Mouse (Mus musculus) lung, postnatal 0 days (tissue): ENCODE measurements at regions not wholly inside any gene's neighbourhood (a gene's known extent, or its start where the extent isn't known, plus 50 kb on each side); places are given as distances from the start of the nearest gene placed in this dataset.

Experiments
- ATAC-seq: fragments of 200-750 bp; cut with Nextera tagmentation; 2 replicates; pipeline ENCODE4 v1.8.0; 2017; ENCODE audit warnings: moderate library complexity
- DNase-seq: peaks from one replicate; pipeline ENCODE4 v3.0.0-alpha.2; 2016; ENCODE audit warnings: low spot score
- H3K27ac ChIP-seq: fragments of 300-500 bp; sonication (generic); 2 replicates; pipeline ENCODE4 v1.5.1; 2014; ENCODE audit warnings: antibody characterized with exemption, mild to moderate bottlenecking, low read length, mixed read lengths
- H3K27me3 ChIP-seq: fragments of 300-500 bp; sonication (generic); replicated peaks from 2 replicates; pipeline ENCODE4 v1.6.1; 2014; ENCODE audit warnings: low read length, mixed read lengths; ENCODE audit not compliant: insufficient read depth
- H3K36me3 ChIP-seq: fragments of 300-500 bp; sonication (generic); 2 replicates; pipeline ENCODE4 v1.6.1; 2014; ENCODE audit warnings: low read length, mixed read lengths; ENCODE audit not compliant: insufficient read depth
- H3K4me1 ChIP-seq: fragments of 300-500 bp; sonication (generic); 2 replicates; pipeline ENCODE4 v1.6.1; 2014; ENCODE audit warnings: antibody characterized with exemption, low read depth, low read length, mixed read lengths; ENCODE audit not compliant: insufficient read depth
- H3K4me2 ChIP-seq: fragments of 300-500 bp; sonication (generic); replicated peaks from 2 replicates; pipeline ENCODE4 v1.6.1; 2014; ENCODE audit warnings: low read depth, mild to moderate bottlenecking, low read length, moderate library complexity, mixed read lengths
- H3K4me3 ChIP-seq: fragments of 300-500 bp; sonication (generic); 2 replicates; pipeline ENCODE4 v1.5.1; 2014; ENCODE audit warnings: low read depth, low read length
- H3K9ac ChIP-seq: fragments of 300-500 bp; sonication (generic); replicated peaks from 2 replicates; pipeline ENCODE4 v1.6.1; 2014; ENCODE audit warnings: low read depth, mild to moderate bottlenecking
- H3K9me3 ChIP-seq: fragments of 300-500 bp; sonication (generic); 2 replicates; pipeline ENCODE4 v1.6.1; 2016; ENCODE audit warnings: low read length, mixed read lengths
- CTCF ChIP-seq: IDR thresholded peaks from 2 replicates; pipeline ENCODE4 v1.5.1; 2016; ENCODE audit warnings: antibody characterized with exemption, mild to moderate bottlenecking
- EP300 ChIP-seq: IDR thresholded peaks from 2 replicates; pipeline ENCODE4 v1.6.1; 2016; ENCODE audit warnings: antibody characterized with exemption, mild to moderate bottlenecking, control low read depth
- WGBS: fragments of 180-500 bp; shearing (Covaris S2); extraction: QIAGEN DNeasy Blood & Tissue Kit; methylation state at CpG from one replicate; pipeline ENCODE4 v1.1.7; 2014; 5-methylcytosine and 5-hydroxymethylcytosine counted together

- 76% methylated on average over 5 of the region's 5 CpGs for WGBS
- TF ChIP-seq CTCF (no peak), EP300 (no peak)
- H3K9ac ChIP-seq = no peak overlapping the region
- H3K4me2 ChIP-seq = no peak overlapping the region
- H3K36me3 ChIP-seq = no peaks in the 10 kb centered on the region
- H3K4me3 ChIP-seq = no peak overlapping the region
- DNase-seq (no peak), ATAC-seq (no peak)
- no peaks in the 10 kb centered on the region for H3K27me3 ChIP-seq
- H3K4me1 ChIP-seq = no peaks in the 10 kb centered on the region
- no peak overlapping the region for H3K27ac ChIP-seq
- H3K9me3 ChIP-seq = no peaks in the 10 kb centered on the region
Observed at GRCm38 (mm10) chr2:11356714-11357113, 184.8 kb downstream of the Prkcq start.

- ATAC-seq (no peak), DNase-seq (no peak)
- no peaks in the 10 kb centered on the region for H3K9me3 ChIP-seq
- no peak overlapping the region for H3K4me2 ChIP-seq
- TF ChIP-seq CTCF (no peak), EP300 (no peak)
- no peak overlapping the region for H3K4me3 ChIP-seq
- H3K36me3 ChIP-seq = no peaks in the 10 kb centered on the region
- no peaks in the 10 kb centered on the region for H3K4me1 ChIP-seq
- 88% methylated on average over 5 of the region's 5 CpGs for WGBS
- no peak overlapping the region for H3K9ac ChIP-seq
- H3K27me3 ChIP-seq = no peaks in the 10 kb centered on the region
- H3K27ac ChIP-seq = no peak overlapping the region
Observed at GRCm38 (mm10) chr2:11355594-11355993, 183.7 kb downstream of the Prkcq start.
